Mouse (Mus musculus) bone marrow, adult 2 months (tissue): ENCODE measurements around the gene Btbd16. TPM values are rescaled to one million over a fixed set of nuclear protein-coding genes. Genes with fewer than 3 reads are reported as not detected.

Experiments
- H3K27ac ChIP-seq: fragments of 200-500 bp; 2 replicates; pipeline ENCODE4 v1.5.1; 2012; ENCODE audit warnings: low read depth, mild to moderate bottlenecking, control low read depth, inconsistent platforms, low read length; ENCODE audit not compliant: control insufficient read depth, poor library complexity, insufficient read depth
- H3K4me1 ChIP-seq: fragments of 200-500 bp; 2 replicates; pipeline ENCODE4 v1.6.1; 2011; ENCODE audit warnings: low read length; ENCODE audit not compliant: control insufficient read depth, insufficient read depth
- H3K4me3 ChIP-seq: fragments of 200-500 bp; replicated peaks from 2 replicates; pipeline ENCODE3; 2011; ENCODE audit warnings: mild to moderate bottlenecking, low read depth, low read length, control low read depth; ENCODE audit not compliant: control insufficient read depth
- CTCF ChIP-seq: fragments of 200-500 bp; IDR thresholded peaks from 2 replicates; pipeline ENCODE4 v1.5.1; 2011; ENCODE audit warnings: low read length, control low read depth; ENCODE audit not compliant: control insufficient read depth, insufficient read depth
- POLR2A ChIP-seq: fragments of 200-500 bp; IDR thresholded peaks from 2 replicates; pipeline ENCODE4 v1.6.1; 2011; ENCODE audit warnings: low read depth, mild to moderate bottlenecking, control low read depth, low read length, borderline replicate concordance; ENCODE audit not compliant: control insufficient read depth
- WGBS: fragments of 180-500 bp; shearing (Covaris S2); methylation state at CpG from one replicate; pipeline ENCODE4 v1.1.7; 2018; 5-methylcytosine and 5-hydroxymethylcytosine counted together
- polyA plus RNA-seq: library from polyadenylated mRNA; stranded (reverse); fragments of >200 nt; gene quantifications from 2 replicates; pipeline ENCODE4 v1.2.4, GENCODE M21; 2011; ENCODE audit warnings: low replicate concordance; ENCODE audit not compliant: missing spikeins, insufficient read depth, insufficient read length

The Btbd16 gene
- polyA plus RNA-seq, 1 experiment = 1.4 TPM

DNA sequence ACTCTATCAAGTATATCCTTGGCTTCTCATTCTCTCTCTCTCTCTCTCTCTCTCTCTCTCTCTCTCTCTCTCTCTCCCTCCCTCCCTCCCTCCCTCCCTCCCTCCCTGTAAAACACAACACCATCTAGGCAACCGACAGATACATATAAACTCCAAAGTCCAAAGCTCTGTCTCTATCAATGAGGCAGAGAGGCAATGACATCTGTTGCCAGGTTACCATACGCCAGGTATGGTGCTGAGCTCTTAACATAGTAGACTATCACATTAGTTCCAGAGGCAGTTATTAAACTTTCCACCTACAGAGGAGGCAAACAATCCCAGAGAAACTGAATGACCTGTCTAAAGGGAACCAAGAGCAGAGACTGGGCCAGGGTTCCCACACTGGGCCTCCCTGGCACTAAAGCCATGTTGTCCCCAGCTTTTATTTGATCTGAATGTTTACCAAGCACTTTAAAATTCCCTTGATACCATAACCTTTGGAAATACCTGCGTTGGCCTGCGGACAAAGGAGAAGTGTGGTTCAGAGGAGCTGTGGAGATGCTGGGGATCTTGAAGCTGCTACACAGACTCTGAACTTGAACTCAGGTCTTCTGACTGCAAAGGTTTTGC, 80.9 kb downstream of the Btbd16 start:
- 81% methylated on average over 4 of the region's 4 CpGs for WGBS
- no peak overlapping the region for H3K27ac ChIP-seq

GRCm38 (mm10) chr7:130855681-130856080, 81.8 kb downstream of the Btbd16 start:
- Histone ChIP-seq H3K27ac (no peak overlapping the region), H3K4me1 (no peaks in the 10 kb centered on the region), H3K4me3 (no peak overlapping the region)
- TF ChIP-seq CTCF (no peak), POLR2A (no peak)
- WGBS = 57% methylated on average over 3 of the region's 3 CpGs

More for the DNA sequence above, 80.9 kb downstream of the Btbd16 start:
- TF ChIP-seq POLR2A (no peak), CTCF (no peak)
- Histone ChIP-seq H3K4me1 (no peaks in the 10 kb centered on the region), H3K4me3 (no peak overlapping the region)

DNA sequence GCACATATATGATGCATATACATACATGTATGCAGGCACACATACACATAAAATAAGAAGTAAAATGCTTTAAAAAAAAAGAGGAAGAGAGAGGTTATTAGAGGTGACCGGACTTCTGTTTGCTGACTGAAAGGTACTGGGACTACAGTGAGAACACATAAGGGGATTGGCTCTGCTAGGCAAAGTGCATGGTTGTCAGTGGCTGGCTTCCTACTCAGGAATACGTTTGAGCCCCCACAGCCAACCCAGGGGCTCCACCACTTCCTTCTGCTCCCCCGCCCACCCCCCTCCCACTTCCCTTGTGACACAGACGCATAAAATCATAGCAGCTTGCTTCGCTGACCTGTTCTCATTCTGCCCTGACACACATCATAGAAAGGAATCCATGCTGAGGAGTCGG, 84.1 kb downstream of the Btbd16 start:
- 11% methylated on average over 6 of the region's 6 CpGs for WGBS
- no peak overlapping the region for H3K27ac ChIP-seq
- no peak for TF ChIP-seq POLR2A
- TF ChIP-seq CTCF = no peak
- H3K4me3 ChIP-seq = no peak overlapping the region
- H3K4me1 ChIP-seq = no peaks in the 10 kb centered on the region

- Histone ChIP-seq H3K4me1 (no peaks in the 10 kb centered on the region), H3K4me3 (no peak overlapping the region), H3K27ac (no peak overlapping the region)
- WGBS = 71% methylated on average over 5 of the region's 5 CpGs
- no peak for TF ChIP-seq CTCF
- no peak for TF ChIP-seq POLR2A
Measured at GRCm38 (mm10) chr7:130859926-130860325, 86.1 kb downstream of the Btbd16 start.

DNA sequence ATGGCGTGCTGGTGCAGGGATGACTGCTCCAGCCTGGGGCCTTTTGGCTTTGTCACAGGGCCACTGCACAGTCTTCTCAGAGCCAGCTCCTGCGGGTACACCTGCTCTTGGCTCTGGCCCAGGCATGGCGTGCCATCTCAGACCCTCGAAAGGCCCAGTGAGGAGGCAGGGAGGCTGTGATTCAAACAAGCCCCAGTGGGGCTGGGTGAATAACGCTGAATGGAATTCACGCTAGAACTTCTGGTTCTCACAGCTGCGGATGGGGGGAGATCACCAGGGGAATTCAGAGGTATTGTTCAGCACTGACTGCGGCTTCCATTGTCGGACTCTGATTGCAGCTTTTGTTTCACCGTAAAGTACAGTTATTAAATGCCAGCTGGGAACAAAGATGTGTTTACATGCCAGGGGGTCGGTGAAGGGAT, 86.9 kb downstream of the Btbd16 start:
- WGBS = 85% methylated on average over 11 of the region's 11 CpGs
- Histone ChIP-seq H3K27ac (no peak overlapping the region), H3K4me3 (no peak overlapping the region), H3K4me1 (no peaks in the 10 kb centered on the region)
- TF ChIP-seq POLR2A (no peak), CTCF (no peak)

DNA sequence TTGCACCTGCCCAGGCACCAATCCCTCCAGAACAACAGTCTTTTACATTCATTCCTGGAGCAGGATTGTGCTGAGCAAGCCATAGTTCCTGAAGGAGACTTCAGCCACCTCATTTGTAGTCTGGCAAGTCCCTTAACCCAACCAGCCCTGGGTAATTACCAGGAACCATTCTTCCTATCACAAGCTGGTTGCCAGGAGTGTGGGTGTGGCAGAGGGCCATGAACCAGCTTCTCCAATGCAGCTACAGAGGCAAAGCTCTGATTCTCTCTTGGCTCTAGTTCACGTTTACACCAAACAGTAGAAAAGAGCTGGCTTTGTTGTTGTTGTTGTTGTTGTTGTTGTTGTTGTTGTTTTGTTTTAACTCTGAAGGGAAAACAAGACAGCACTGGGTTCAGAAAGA, 88.6 kb downstream of the Btbd16 start:
- no peak overlapping the region for H3K4me3 ChIP-seq
- no peak overlapping the region for H3K27ac ChIP-seq
- TF ChIP-seq CTCF = no peak
- TF ChIP-seq POLR2A = no peak
- 62% methylated on average over 1 of the region's 1 CpGs for WGBS
- H3K4me1 ChIP-seq = no peaks in the 10 kb centered on the region

- WGBS = 76% methylated on average over 7 of the region's 7 CpGs
- Histone ChIP-seq H3K4me3 (no peak overlapping the region), H3K27ac (no peak overlapping the region), H3K4me1 (no peaks in the 10 kb centered on the region)
- no peak for TF ChIP-seq POLR2A
- TF ChIP-seq CTCF = no peak
Measured at GRCm38 (mm10) chr7:130864711-130865110, 90.8 kb downstream of the Btbd16 start.

GRCm38 (mm10) chr7:130865613-130866591, 92.0 kb downstream of the Btbd16 start, which contains the start of gene Plekha1:
TSS of gene Plekha1 (plus strand) at chr7:130865756.
- TF ChIP-seq POLR2A (peak; percentile 57; the same call in 1 of the 2 replicates), CTCF (no peak)
- under 1% methylated on average over 111 of the region's 114 CpGs for WGBS
- peak within 1 kb of the TSS; percentile 79 for H3K27ac ChIP-seq

More at GRCm38 (mm10) chr7:130865613-130866591, 92.0 kb downstream of the Btbd16 start, which contains the start of gene Plekha1:
- H3K4me3 ChIP-seq = peak within 1 kb of the TSS; percentile 94
- no peaks in the 10 kb centered on the region for H3K4me1 ChIP-seq
